Mouse (Mus musculus): ENCODE results near the gene Tfpi. TPM values are rescaled to one million over a fixed set of nuclear protein-coding genes. Genes with fewer than 3 reads are reported as not detected.

The Tfpi gene
- polyA plus RNA-seq, 1 experiment = 7.6 TPM

- H3K79me2 ChIP-seq (ENCODE audit: control insufficient read depth, insufficient read depth) = no peaks in the 10 kb centered on the region
- H3ac ChIP-seq (ENCODE audit: control insufficient read depth, insufficient read length, low read depth) = no peak overlapping the region
- TF ChIP-seq CEBPB (IDR thresholded peaks at IDR 0.05; ENCODE audit: low read depth) = no peak
- TF ChIP-seq MAX (IDR thresholded peaks at IDR 0.05) = no peak
- no peak for TF ChIP-seq USF1 (IDR thresholded peaks at IDR 0.05; ENCODE audit: low read depth)
- no peak for TF ChIP-seq CTCF (IDR thresholded peaks at IDR 0.05; ENCODE audit: control insufficient read depth, insufficient read depth, insufficient read length)
- TF ChIP-seq MYOG (IDR thresholded peaks at IDR 0.05; ENCODE audit: control insufficient read depth, extremely low read depth, insufficient read length) = no peak
- TF ChIP-seq MYOD1 (IDR thresholded peaks at IDR 0.05; ENCODE audit: control insufficient read depth, insufficient read length, low read depth) = no peak
- no peak for TF ChIP-seq FOSL1 (IDR thresholded peaks at IDR 0.05; ENCODE audit: insufficient read depth, low read length, poor library complexity, severe bottlenecking)
- no peaks in the 10 kb centered on the region for H3K27me3 ChIP-seq (ENCODE audit: control insufficient read depth, insufficient read depth, insufficient read length)
- no peaks in the 10 kb centered on the region for H3K79me3 ChIP-seq (ENCODE audit: low read depth)
- H3K36me3 ChIP-seq (ENCODE audit: control insufficient read depth, insufficient read depth) = peaks cover 12% of the 10 kb centered on the region
- no peak overlapping the region for H3K4me3 ChIP-seq (ENCODE audit: insufficient read depth, poor library complexity, severe bottlenecking)
These were observed 2.5 kb downstream of the Tfpi start for GRCm38 (mm10) chr2:84473941-84474530.

- Histone ChIP-seq H3K27me3 (ENCODE audit: control insufficient read depth, insufficient read depth, insufficient read length) (no peaks in the 10 kb centered on the region), H3K79me2 (ENCODE audit: control insufficient read depth, insufficient read depth) (no peaks in the 10 kb centered on the region), H3K4me3 (ENCODE audit: insufficient read depth, poor library complexity, severe bottlenecking) (no peak overlapping the region), H3ac (ENCODE audit: control insufficient read depth, insufficient read length, low read depth) (no peak overlapping the region), H3K79me3 (ENCODE audit: low read depth) (no peaks in the 10 kb centered on the region), H3K36me3 (ENCODE audit: control insufficient read depth, insufficient read depth) (no peaks in the 10 kb centered on the region)
- TF ChIP-seq USF1 (IDR thresholded peaks at IDR 0.05; ENCODE audit: low read depth) (no peak), MAX (IDR thresholded peaks at IDR 0.05) (no peak)
These were observed 9.2 kb downstream of the Tfpi start for GRCm38 (mm10) chr2:84467391-84467790.

DNA sequence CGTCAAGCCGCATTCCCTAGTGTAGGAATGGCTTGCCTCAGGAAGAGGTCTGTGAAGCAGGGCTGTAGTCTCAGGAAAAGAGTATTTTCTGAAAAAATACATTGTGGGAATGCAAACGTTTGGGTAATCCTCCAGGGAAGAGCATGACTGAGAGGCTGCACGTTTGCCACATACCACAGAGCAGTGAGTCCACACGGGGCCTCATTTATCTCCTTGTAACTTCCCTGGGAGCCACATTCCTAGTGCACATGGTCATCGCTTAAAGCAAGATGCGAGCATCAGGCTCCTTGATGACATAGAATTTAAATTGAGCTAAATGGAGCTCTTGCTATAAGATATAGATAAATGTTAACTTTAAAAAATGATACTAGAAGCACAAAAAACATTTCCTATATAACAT, 11.6 kb downstream of the Tfpi start:
- no peak overlapping the region for H3ac ChIP-seq (ENCODE audit: control insufficient read depth, insufficient read length, low read depth)
- H3K4me3 ChIP-seq (ENCODE audit: insufficient read depth, poor library complexity, severe bottlenecking) = no peak overlapping the region
- H3K79me3 ChIP-seq (ENCODE audit: low read depth) = no peaks in the 10 kb centered on the region
- H3K27me3 ChIP-seq (ENCODE audit: control insufficient read depth, insufficient read depth, insufficient read length) = no peaks in the 10 kb centered on the region
- TF ChIP-seq MYOD1 (IDR thresholded peaks at IDR 0.05; ENCODE audit: control insufficient read depth, insufficient read length, low read depth) (no peak), MAX (IDR thresholded peaks at IDR 0.05) (peak; percentile 78), FOSL1 (IDR thresholded peaks at IDR 0.05; ENCODE audit: insufficient read depth, low read length, poor library complexity, severe bottlenecking) (no peak), CEBPB (IDR thresholded peaks at IDR 0.05; ENCODE audit: low read depth) (no peak), CTCF (IDR thresholded peaks at IDR 0.05; ENCODE audit: control insufficient read depth, insufficient read depth, insufficient read length) (no peak), MYOG (IDR thresholded peaks at IDR 0.05; ENCODE audit: control insufficient read depth, extremely low read depth, insufficient read length) (no peak), USF1 (IDR thresholded peaks at IDR 0.05; ENCODE audit: low read depth) (no peak)
- H3K36me3 ChIP-seq (ENCODE audit: control insufficient read depth, insufficient read depth) = no peaks in the 10 kb centered on the region
- no peaks in the 10 kb centered on the region for H3K79me2 ChIP-seq (ENCODE audit: control insufficient read depth, insufficient read depth)

GRCm38 (mm10) chr2:84462411-84462810, 14.2 kb downstream of the Tfpi start:
- Histone ChIP-seq H3K79me3 (ENCODE audit: low read depth) (no peaks in the 10 kb centered on the region), H3K27me3 (ENCODE audit: control insufficient read depth, insufficient read depth, insufficient read length) (no peaks in the 10 kb centered on the region), H3K4me3 (ENCODE audit: insufficient read depth, poor library complexity, severe bottlenecking) (no peak overlapping the region), H3ac (ENCODE audit: control insufficient read depth, insufficient read length, low read depth) (no peak overlapping the region), H3K36me3 (ENCODE audit: control insufficient read depth, insufficient read depth) (no peaks in the 10 kb centered on the region), H3K79me2 (ENCODE audit: control insufficient read depth, insufficient read depth) (no peaks in the 10 kb centered on the region)
- TF ChIP-seq MAX (IDR thresholded peaks at IDR 0.05) (no peak), CEBPB (IDR thresholded peaks at IDR 0.05; ENCODE audit: low read depth) (no peak), MYOG (IDR thresholded peaks at IDR 0.05; ENCODE audit: control insufficient read depth, extremely low read depth, insufficient read length) (no peak), FOSL1 (IDR thresholded peaks at IDR 0.05; ENCODE audit: insufficient read depth, low read length, poor library complexity, severe bottlenecking) (no peak), MYOD1 (IDR thresholded peaks at IDR 0.05; ENCODE audit: control insufficient read depth, insufficient read length, low read depth) (no peak), CTCF (IDR thresholded peaks at IDR 0.05; ENCODE audit: control insufficient read depth, insufficient read depth, insufficient read length) (no peak), USF1 (IDR thresholded peaks at IDR 0.05; ENCODE audit: low read depth) (no peak)

- Histone ChIP-seq H3K79me2 (ENCODE audit: control insufficient read depth, insufficient read depth) (no peaks in the 10 kb centered on the region), H3K36me3 (ENCODE audit: control insufficient read depth, insufficient read depth) (no peaks in the 10 kb centered on the region), H3ac (ENCODE audit: control insufficient read depth, insufficient read length, low read depth) (no peak overlapping the region), H3K27me3 (ENCODE audit: control insufficient read depth, insufficient read depth, insufficient read length) (no peaks in the 10 kb centered on the region), H3K79me3 (ENCODE audit: low read depth) (no peaks in the 10 kb centered on the region), H3K4me3 (ENCODE audit: insufficient read depth, poor library complexity, severe bottlenecking) (no peak overlapping the region)
- TF ChIP-seq MYOD1 (IDR thresholded peaks at IDR 0.05; ENCODE audit: control insufficient read depth, insufficient read length, low read depth) (no peak), CTCF (IDR thresholded peaks at IDR 0.05; ENCODE audit: control insufficient read depth, insufficient read depth, insufficient read length) (no peak), MYOG (IDR thresholded peaks at IDR 0.05; ENCODE audit: control insufficient read depth, extremely low read depth, insufficient read length) (no peak)
These were observed 16.9 kb downstream of the Tfpi start for GRCm38 (mm10) chr2:84459651-84460177.

GRCm38 (mm10) chr2:84457221-84457620, 19.4 kb downstream of the Tfpi start:
- Histone ChIP-seq H3K79me2 (ENCODE audit: control insufficient read depth, insufficient read depth) (no peaks in the 10 kb centered on the region), H3K4me3 (ENCODE audit: insufficient read depth, poor library complexity, severe bottlenecking) (no peak overlapping the region), H3K36me3 (ENCODE audit: control insufficient read depth, insufficient read depth) (peaks cover 3% of the 10 kb centered on the region), H3K79me3 (ENCODE audit: low read depth) (no peaks in the 10 kb centered on the region), H3ac (ENCODE audit: control insufficient read depth, insufficient read length, low read depth) (no peak overlapping the region), H3K27me3 (ENCODE audit: control insufficient read depth, insufficient read depth, insufficient read length) (no peaks in the 10 kb centered on the region)
- TF ChIP-seq MYOD1 (IDR thresholded peaks at IDR 0.05; ENCODE audit: control insufficient read depth, insufficient read length, low read depth) (no peak), FOSL1 (IDR thresholded peaks at IDR 0.05; ENCODE audit: insufficient read depth, low read length, poor library complexity, severe bottlenecking) (no peak), MYOG (IDR thresholded peaks at IDR 0.05; ENCODE audit: control insufficient read depth, extremely low read depth, insufficient read length) (no peak), MAX (IDR thresholded peaks at IDR 0.05) (no peak), CEBPB (IDR thresholded peaks at IDR 0.05; ENCODE audit: low read depth) (no peak)
